Mouse (Mus musculus) kidney, adult 9 months (tissue): ENCODE results near the gene Gm49403.
"Not testable (repeated sequence)": the region's sequence is repeated elsewhere in the genome, so short reads cannot be mapped to it uniquely, and the experiment has no call there.

ENCODE experiments used
- DNase-seq: peaks from one replicate; pipeline ENCODE4 v3.0.0; 2022

Gene Gm49403

DNA sequence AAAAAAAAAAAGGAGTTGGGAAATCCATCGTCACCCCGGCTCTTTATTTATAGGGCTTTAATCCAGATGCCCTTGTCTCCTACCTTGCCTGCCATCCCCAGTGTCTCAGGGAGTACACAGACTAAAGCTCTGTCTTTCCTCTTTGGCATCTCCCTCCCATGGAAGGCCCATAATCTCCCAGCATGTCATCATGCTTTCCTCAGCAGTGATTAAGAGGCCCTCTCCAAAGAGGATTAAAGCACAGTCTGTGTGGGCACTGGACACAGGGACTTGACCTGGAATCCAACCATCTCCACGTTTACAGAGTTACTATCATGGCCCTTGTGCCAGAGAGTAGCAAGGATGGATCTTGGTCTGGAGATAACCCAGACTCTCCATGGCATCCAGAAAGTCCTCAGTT is at the start of gene Gm49403, which contains the start of gene Lbhd1:
TSS of gene Gm49403 (plus strand) at position 315 of the 400 bp plus-strand sequence.
TSS of gene Lbhd1 (plus strand) at position 117 of the 400 bp plus-strand sequence.
- DNase-seq: no peak

DNA sequence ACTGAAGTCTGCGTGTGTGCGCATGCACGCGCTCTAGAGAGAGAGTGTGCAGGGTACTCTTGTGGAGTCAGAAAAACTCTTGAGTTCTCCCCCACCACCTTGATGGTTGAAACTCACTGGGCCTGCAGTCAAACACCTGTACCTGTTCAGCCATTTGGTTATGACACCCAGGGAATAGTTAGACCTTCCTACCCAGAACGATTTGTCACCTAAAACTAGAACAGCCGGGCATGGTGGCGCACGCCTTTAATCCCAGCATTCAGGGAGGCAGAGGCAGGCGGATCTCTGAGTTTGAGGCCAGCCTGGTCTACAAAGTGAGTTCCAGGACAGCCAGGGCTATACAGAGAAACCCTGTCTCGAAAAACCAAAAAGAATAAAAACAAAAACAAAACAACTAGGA is 47.4 kb upstream of the Gm49403 start:
- DNase-seq: not testable (repeated sequence)

DNA sequence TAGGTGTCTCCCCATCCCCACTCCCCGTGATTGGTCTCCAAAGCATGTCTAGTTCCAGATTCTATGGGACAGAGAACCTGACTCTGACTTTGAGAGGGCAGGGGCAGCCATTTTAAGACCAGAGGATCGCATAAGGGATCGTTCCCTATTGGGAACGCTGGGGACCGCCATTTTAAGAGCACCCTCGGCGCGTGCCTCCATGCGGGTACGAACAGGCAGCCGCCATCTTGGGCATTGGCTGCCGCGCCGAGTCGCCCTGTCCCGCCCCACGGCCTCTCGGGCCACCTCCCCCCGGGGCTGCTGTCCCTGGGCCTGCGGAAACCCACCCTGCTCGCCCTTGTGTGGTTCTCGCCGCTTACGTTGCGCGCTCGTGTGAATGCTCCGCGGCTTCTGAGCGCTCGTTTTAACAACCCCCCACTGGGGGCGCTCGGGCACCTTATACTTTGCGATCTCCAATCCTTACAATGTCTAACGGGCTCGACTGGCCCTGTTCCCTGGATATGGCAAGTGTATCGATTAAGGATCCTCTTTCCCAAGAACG is 46.4 kb upstream of the Gm49403 start, which contains the start of gene Bscl2:
TSS of gene Bscl2 (plus strand) at position 217 of the 541 bp plus-strand sequence.
- peak; percentile 90 for DNase-seq

DNA sequence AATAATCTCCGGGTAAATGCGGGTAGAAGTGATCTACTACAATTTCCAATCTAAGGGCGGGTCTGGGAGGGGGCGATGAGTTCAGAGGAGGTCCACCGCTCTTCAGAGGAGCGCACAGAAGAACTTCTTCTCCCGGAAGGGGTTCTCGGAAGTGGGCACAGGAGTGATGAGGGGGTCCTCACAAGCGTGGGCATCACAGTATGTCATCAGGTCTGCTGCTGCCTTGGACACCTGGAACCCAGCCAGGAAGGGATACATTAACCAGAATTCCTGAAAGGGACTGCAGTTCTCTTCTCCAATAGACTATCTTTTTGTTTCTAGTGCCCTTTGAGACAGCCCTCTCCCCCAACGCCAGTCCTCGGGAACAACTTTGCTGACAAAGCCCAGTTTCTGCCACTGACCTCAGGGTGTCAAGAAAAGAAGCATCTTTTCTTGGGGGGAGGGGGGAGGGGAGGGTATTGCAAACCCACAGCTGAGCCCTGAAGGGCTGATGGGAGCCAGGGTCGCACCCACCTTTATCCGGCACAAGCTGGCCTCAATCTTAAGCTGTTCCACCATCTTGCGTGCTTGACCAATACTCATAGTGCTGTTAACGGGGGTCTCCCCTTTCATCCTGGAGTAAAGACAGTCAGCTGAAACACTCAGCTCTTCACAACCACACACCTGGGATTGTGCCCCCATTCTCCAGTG is 45.5 kb upstream of the Gm49403 start:
- peak; percentile 83 for DNase-seq

DNA sequence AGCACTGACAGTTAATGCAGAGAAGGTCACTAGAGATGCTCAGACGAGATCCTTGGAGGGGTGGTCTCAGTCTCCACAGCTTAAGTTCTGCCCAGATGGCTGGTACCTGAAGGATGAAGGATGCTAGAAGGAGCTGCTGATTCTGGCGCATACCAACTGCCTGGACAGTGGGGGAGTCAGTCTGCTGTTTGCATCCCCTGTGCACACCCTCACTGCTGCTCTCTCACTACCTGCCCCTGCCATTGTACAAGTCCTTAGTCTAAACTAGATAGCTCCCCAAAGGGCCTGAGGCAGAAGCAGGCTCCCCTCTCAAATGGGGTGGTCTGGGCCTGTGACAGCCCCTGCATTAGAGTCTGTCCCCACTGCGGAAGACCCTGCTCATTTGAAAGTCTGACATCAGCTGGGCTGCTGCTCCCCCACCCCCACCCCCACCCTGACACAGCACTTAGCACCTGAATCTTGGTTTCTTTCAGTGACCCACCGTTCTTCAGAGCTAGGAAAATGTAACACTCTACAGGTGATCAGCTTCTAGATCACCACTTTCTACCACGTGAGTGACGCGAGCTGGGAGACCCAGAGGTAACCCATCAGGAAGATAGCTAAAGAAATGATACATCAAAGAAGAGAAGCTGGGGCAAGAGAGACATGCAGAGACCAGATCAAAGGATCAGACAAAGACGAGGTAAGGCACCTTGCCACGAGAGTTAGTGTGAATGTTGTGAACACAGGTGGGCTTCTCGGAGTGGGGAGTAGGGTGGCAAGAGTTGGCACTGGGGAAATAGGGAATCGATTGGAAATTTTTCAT is 44.4 kb upstream of the Gm49403 start, which contains the start of gene Gng3:
TSS of gene Gng3 (minus strand) at position 92 of the 805 bp plus-strand sequence.
- DNase-seq: no peak

DNA sequence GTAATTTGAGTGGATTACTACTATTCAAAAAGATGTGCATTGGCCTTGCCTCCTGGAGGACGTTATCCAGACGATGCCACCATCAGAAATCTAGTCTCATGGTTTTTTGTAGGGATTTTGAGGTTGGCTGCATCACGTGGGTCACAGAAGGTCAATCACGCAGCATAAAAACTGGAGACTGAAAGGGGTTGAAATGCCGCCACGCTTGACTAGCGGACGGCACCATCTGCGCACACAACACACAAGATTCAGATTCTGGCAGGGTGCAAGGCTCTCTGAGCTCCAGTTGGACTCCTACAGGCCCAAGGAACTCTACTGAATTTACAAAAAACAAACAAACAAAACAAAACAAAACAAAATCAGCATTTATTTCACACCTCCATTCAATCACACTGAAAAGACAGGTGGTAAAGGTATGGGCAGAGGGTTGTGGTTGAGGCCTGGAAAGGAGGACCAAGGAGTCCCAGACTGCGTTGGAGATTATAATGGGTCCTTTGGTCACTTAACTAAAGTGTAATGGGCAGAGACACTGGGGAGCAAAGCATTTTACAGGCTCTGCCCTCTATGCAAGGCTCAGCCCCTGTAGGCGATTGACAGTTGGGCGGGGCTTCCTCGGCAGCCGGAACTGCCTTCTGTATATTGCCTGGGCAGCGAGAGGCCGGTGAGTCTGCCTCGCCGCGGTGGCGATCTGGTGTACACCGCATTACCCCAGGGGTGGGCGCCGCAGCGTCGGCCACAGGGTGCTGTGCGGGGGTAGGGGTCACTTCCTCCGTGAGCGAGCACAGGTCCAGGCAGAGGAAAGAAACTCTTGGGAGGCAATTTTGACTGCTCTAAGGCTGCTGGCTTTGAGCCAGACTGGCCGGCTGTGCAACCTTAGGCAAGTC is 43.6 kb upstream of the Gm49403 start:
- peak; percentile 87 for DNase-seq

DNA sequence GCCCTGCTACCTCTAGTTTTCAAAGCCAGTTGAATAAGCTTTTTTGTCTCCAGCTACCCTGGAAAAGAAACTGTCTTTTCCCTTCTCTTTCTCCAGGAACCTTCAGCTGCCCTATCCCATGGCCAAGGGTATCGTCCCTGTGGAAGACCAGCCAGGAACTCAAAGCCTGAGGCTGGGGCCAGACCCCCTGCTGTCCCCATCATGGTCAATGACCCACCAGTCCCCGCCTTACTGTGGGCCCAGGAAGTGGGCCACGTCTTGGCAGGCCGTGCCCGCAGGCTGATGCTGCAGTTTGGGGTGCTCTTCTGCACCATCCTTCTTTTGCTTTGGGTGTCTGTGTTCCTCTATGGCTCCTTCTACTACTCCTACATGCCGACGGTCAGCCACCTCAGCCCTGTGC is 42.7 kb upstream of the Gm49403 start:
- DNase-seq: no peak

DNA sequence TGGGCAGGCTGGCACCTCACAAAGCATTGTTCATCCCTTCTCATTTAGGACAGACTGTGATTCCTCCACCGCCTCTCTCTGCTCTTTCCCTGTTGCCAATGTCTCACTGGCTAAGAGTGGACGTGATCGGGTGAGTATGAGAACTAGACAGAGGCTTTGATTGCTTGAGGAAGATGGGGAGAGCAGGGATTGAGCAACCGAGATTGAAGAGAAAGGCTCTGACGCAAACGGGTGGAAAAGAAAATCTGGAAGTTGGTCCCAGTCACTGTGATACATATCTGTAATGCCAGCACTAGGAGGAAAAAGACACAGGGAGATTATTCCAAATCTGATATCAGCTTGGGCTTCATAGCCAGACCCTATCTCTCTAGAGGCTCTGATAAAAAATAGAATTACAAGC is 40.8 kb upstream of the Gm49403 start:
- DNase-seq: no peak

DNA sequence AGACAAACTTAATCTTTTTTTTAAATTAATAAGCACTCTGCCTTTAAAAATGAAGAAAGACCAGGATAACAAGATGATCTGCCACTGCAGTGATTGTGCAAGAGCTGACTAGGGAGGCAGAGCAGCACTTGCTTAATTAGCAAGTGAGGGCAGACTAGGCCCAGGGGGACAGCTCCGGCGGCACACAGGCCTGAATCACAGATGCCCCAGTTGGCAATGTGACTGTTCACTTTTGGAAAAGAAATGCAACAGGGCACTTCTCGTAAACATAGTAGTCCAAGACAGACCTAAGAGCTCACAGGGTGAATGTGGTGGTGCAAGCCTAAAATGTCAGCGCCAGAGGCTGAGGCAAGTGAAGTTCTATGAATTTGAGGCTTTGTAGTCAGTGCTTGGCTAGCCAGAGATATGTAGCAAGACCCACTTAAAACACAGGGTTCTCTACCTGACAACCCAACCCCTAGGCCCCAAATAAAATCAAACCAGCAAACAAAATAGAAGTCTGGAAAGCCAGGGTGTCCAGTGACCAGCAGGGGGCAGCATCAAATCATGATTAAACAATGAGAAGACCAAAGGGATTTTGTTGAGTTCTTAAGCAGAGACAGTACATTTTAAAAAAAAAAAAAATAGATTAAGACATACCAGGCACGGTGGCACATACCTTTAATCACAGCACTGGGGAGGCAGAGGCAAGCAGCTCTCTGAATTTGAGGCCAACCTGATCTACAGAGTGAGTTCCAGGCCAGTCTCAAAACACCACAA is 39.2 kb upstream of the Gm49403 start:
- DNase-seq: peak; percentile 83

DNA sequence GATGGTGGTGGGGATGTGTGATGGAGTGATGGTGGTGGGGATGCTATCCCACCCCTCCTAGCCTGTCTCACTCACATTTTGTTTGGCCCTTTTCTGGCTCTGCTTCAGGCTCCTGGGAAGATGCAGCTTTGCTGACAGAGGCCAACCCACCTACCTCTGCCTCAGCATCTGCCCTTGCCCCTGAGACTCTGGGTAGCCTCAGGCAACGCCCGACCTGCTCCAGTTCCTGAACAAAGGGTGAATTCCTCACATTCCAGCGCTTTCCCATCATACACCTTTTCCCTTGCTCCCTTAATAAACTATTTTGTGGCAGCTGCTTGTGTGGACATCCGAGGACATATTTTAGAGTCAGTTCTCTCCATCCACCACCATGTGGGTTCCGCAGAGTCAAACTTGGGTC is 35.4 kb upstream of the Gm49403 start:
- no peak for DNase-seq

DNA sequence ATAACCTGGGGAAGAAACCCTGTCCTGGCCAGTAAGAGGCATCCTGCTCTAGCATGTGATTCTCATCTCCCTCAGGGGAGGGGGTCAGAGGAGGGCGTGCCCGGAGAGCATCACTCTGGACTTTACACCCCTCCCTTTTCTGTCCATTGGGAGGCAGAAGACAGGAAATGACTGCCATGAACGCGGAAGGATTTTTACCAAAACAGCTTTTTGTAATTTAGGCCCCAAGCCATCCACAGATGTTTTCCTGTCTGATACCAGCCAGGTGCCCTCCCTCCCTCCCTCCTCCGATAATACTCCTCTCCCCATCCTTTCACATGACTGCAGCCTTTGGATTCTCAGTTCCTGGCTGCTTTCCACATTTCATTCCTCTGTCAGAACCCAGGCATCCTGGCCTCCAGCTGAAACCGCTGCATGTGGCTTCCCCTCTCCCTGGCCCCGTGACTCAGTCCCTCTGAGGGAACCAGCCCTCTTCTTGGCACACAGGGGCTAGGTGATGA is 33.3 kb upstream of the Gm49403 start, which contains the start of gene Lrrn4cl:
TSS of gene Lrrn4cl (plus strand) at position 367 of the 500 bp plus-strand sequence.
- no peak for DNase-seq

DNA sequence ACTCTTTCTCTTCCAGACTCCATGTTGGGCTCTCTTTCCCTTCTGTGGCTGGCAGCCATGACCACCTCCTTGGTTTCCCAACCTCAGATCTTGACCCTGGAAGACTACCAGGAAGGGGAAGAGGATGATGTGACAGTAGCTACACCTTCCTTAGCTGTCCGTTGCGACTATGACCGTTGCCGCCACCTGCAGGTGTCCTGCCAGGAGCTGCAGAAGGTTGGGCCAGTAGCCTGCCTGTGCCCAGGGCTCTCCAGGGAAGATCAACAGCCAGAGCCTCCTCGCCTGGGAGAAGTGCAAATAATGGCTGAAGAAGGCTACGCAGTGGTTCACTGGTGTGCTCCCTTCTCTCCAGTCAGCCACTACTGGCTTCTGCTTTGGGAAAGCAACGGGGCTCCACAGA is 32.1 kb upstream of the Gm49403 start:
- no peak for DNase-seq

DNA sequence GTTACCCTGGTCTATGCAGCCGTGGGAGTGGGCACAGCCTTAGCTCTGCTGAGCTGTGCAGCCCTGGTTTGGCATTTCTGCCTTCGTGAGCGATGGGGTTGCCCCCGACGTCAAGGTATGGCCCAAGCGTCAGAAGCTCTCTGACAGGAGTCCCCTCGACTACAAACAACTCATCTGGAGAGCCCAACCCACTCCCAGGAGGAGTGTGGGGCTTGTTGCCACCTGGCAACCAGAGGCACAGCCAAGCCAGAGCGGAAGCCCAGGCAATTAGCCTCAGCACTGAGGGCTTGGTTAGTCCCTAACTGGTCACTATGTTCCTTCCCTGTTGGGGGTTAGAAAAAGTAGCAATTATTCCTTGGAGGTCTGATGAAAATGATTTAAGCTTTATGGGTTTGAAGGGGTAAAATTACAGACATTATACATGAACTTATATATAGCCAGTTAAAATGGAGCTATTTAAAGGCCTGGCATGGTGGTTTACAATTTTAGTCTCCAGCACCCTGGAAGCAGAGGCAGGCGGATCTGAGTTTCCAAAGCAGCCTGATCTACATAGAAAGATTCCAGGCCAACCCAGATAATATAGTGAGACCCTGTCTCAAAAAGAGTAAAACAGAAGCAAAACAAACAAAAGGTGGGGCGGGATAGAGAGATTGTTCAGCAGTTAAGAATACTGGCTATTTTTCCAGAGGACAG is 31.3 kb upstream of the Gm49403 start:
- no peak for DNase-seq

DNA sequence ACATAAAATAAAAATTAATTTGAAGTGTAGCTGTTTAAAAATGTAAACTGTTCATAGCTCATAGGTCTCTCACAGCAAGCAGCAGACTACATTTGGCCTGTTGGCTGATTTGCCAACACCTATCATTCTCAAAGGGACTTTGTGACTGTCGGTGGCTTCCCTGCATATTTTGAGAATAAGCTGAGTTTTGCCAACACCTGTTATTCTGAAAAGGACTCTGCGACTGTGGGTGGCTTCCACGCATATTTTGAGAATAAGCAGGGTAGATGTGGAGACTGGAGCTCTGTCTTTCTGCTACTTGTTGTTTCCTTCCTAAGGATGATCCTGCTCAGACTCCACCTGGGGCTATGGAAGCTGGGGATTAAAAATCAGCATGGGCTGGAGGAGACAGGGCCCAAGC is 30.6 kb upstream of the Gm49403 start:
- DNase-seq: no peak

DNA sequence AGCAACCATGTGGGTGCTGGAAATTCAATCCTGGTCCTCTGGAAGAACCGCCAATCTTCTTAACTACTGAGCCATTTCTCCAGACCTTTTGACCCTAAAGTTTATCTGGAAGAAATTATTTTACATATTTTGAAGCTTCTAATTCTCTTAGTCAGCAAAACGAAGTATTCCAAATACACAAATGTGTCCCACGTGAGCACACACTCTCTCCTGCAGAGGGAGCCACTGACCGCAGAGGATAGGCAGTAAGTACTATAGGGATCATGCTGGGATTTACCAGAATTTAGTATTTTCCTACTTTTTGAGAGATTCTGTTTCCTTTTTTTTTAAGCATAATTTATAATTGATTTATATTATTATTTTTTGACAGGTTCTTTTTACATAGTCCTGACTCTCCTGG is 26.0 kb upstream of the Gm49403 start:
- peak; percentile 63 for DNase-seq

DNA sequence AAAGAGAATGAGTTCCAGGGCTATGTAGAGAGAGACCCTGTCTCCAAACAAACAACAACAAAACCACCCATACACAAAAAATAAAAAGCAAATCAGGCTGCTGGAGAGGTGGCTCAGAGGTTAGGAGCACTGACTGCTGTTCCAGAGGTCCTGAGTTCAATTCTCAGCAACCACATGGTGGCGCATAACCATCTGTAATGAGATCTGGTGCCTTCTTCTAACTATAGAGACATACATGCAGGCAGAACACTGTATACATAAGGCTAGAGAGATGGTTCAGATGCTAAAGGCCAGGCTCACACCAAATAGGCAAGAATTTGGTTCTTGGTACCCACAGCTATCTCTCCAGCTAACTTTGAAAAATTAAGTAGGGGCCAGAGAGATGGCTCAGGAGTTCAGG is 24.7 kb upstream of the Gm49403 start:
- DNase-seq: peak; percentile 30

DNA sequence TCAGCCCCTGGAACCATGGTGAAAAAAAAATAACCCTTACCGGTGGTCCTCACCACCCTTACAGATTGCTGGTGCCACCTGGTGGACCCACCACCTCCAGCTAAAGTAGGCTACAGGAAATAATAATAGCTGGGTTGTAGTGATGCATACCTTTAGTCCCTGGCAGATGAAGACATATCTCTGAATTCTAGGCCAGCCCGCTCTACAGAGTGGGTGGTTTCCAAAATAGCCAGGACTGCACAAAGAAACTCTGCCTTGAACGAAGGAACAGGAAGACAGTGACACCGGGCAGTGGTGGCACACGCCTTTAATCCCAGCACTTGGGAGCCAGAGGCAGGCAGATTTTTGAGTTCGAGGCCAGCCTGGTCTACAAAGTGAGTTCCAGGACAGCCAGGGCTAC is 19.5 kb upstream of the Gm49403 start:
- no peak for DNase-seq

DNA sequence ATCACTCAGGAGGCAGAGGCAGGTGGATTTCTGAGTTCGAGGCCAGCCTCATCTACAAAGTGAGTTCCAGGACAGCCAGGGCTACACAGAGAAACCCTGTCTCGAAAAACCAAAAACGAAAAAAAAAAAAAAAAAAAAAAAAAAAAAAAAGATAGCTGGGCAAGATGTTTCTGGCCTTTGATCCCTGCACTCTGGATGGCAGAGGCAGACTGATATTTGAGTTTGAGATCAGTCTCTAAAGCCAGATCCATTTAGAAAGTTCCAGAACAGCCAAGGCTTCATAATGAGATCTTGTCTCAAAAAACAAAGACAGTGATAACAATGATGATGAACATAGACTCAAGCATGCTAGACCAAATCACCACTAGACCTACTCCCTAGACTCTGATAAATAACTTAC is 13.3 kb upstream of the Gm49403 start:
- DNase-seq: not testable (repeated sequence)

DNA sequence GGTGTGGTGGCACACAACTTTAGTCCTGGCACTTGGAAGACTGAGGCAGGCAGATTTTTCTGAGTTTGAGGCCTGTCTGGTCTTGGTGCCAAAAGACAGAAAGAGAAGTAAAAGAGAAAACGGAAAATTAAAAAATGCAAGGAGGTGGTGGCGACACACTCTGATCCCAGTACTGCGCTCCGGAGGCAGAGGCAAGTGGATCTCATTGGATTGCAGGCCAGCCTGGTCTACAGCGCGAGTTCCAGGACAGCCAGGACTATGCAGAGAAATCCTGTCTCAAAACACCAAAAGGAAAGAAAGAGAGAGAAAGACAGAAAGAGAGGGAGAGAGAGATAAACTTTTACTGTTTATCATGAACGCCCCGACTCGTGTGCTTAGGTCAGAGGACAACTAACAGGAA is 12.9 kb upstream of the Gm49403 start:
- DNase-seq: no peak

DNA sequence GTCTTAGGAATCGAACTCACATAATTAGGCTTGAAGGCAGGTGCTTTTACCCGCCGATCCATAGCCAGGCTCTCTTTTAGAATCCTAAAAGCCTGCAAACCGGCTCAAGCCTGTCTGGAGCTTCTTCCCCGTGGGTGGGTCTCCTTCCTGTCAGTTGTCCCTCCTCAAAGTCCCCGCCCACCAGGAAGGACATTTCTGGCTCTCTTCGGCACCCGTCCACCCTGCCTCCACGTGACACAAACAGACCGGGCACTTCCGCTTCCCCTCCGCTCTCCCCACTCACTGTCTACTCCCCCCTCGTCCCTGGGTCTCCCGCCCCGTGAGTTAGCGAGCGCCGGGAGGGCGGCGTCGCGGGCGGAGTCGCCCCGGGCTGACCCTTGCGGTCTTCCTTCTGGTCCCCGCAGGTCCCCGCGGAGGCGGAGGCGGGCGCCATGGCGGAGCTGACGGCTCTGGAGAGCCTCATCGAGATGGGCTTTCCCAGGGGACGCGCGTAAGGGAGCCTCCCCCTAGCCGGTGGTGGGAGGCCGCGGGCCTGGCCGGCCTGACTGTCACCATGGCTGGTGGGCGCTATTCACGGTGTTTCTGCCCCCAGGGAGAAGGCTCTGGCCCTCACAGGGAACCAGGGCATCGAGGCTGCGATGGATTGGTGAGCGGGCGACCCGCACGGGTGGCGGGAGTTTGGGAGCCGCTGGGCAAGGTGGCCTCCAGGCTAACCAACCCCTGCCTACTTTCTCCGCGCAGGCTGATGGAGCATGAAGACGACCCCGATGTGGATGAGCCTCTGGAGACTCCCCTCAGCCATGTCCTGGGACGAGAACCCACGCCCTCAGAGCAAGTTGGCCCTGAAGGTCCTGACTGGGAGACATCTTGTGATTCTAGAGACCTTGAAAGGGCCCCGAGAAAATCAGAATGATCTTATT is 12.2 kb upstream of the Gm49403 start, which contains the start of gene Ubxn1:
TSS of gene Ubxn1 (plus strand) at position 230 of the 920 bp plus-strand sequence.
- DNase-seq: peak; percentile 99
